Mouse (Mus musculus) limb, embryonic 14.5 days (tissue): Measurements from ENCODE around the gene Clrn2. TPM values are rescaled to one million over a fixed set of nuclear protein-coding genes. Genes with fewer than 3 reads are reported as not detected.

Experiments
- ATAC-seq: fragments of 200-750 bp; cut with Nextera tagmentation; 2 replicates; pipeline ENCODE4 v1.8.0; 2017; ENCODE audit warnings: low read depth, moderate number of reproducible peaks, moderate TSS enrichment; ENCODE audit not compliant: low FRiP score
- DNase-seq: peaks from one replicate; pipeline ENCODE4 v3.0.0-alpha.2; 2015; ENCODE audit warnings: low spot score
- H3K27ac ChIP-seq: fragments of 300-500 bp; sonication (generic); replicated peaks from 2 replicates; pipeline ENCODE4 v1.5.1; 2014; ENCODE audit warnings: low read depth, mild to moderate bottlenecking, low read length, moderate library complexity, mixed read lengths
- H3K27me3 ChIP-seq: fragments of 300-500 bp; sonication (generic); 2 replicates; pipeline ENCODE4 v1.6.1; 2014; ENCODE audit warnings: low read length, mixed read lengths; ENCODE audit not compliant: control insufficient read depth, insufficient read depth
- H3K36me3 ChIP-seq: fragments of 300-500 bp; sonication (generic); 2 replicates; pipeline ENCODE4 v1.6.1; 2014; ENCODE audit warnings: mild to moderate bottlenecking, low read length, moderate library complexity, mixed read lengths; ENCODE audit not compliant: control insufficient read depth, insufficient read depth
- H3K4me1 ChIP-seq: fragments of 300-500 bp; sonication (generic); 2 replicates; pipeline ENCODE4 v1.6.1; 2014; ENCODE audit warnings: antibody characterized with exemption, low read length, mixed read lengths; ENCODE audit not compliant: control insufficient read depth, insufficient read depth
- H3K4me2 ChIP-seq: fragments of 300-500 bp; sonication (generic); replicated peaks from 2 replicates; pipeline ENCODE4 v1.6.1; 2014; ENCODE audit warnings: low read depth, mild to moderate bottlenecking, low read length, moderate library complexity; ENCODE audit not compliant: severe bottlenecking
- H3K4me3 ChIP-seq: fragments of 300-500 bp; sonication (generic); replicated peaks from 2 replicates; pipeline ENCODE4 v1.5.1; 2014; ENCODE audit warnings: low read length
- H3K9ac ChIP-seq: fragments of 300-500 bp; sonication (generic); 2 replicates; pipeline ENCODE4 v1.6.1; 2014; ENCODE audit warnings: mild to moderate bottlenecking, low read depth, low read length, moderate library complexity; ENCODE audit not compliant: severe bottlenecking
- H3K9me3 ChIP-seq: fragments of 300-500 bp; sonication (generic); 2 replicates; pipeline ENCODE4 v1.6.1; 2016; ENCODE audit warnings: low read length; ENCODE audit not compliant: control insufficient read depth
- POLR2A ChIP-seq: fragments of 200-500 bp; IDR thresholded peaks from 2 replicates; pipeline ENCODE4 v1.8.0; 2012; ENCODE audit warnings: inconsistent platforms, mild to moderate bottlenecking, moderate library complexity, borderline replicate concordance; ENCODE audit not compliant: insufficient read depth, insufficient read length; ENCODE audit errors: extremely low read depth
- WGBS: fragments of 180-500 bp; shearing (Covaris S2); extraction: QIAGEN DNeasy Blood & Tissue Kit; methylation state at CpG from one replicate; pipeline ENCODE4 v1.1.7; 2014; 5-methylcytosine and 5-hydroxymethylcytosine counted together
- polyA plus RNA-seq, 2 experiments: library from polyadenylated mRNA; depleted of rRNA in 1 of 2; stranded (reverse) in 1 of 2; unstranded in 1 of 2; fragments of >200 nt; fragmentation: Nextera tagmentation in 1 of 2; extraction: Ambion mirVana in 1 of 2; gene quantifications; 2 replicates each; pipeline versions ENCODE4 v1.2.1 to v1.2.3; 2012 to 2014

Clrn2 gene
- polyA plus RNA-seq, 2 experiments = not detected

DNA sequence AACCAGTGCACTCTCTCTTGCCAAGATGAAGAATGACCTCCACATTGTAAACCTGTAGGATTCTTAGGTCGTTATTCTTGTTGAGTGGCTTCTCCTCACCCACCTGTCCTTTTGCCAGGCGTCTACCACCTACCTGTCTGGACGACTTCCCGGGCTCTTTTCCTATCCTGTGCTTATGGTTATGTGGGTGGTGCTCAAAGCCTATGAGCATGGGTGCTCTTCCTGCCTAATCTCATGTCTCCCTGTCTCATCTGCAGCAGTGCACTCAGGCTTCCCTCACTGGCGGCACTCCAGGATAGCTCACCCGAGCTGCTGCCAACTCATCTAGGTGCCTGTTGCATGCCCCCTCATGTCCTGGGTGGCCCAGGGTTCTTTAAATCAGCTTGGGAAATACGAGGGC lies 24.1 kb downstream of the Clrn2 start:
- Histone ChIP-seq H3K36me3 (no peaks in the 10 kb centered on the region), H3K9ac (no peak overlapping the region), H3K27me3 (0 out of 2 replicates have a peak, but pooled peaks cover 5% of the 10 kb centered on the region), H3K9me3 (no peaks in the 10 kb centered on the region), H3K27ac (no peak overlapping the region), H3K4me1 (peaks cover 7% of the 10 kb centered on the region), H3K4me2 (no peak overlapping the region), H3K4me3 (no peak overlapping the region)
- no peak for TF ChIP-seq POLR2A
- ATAC-seq = no peak
- 74% methylated on average over 7 of the region's 7 CpGs for WGBS
- no peak for DNase-seq

DNA sequence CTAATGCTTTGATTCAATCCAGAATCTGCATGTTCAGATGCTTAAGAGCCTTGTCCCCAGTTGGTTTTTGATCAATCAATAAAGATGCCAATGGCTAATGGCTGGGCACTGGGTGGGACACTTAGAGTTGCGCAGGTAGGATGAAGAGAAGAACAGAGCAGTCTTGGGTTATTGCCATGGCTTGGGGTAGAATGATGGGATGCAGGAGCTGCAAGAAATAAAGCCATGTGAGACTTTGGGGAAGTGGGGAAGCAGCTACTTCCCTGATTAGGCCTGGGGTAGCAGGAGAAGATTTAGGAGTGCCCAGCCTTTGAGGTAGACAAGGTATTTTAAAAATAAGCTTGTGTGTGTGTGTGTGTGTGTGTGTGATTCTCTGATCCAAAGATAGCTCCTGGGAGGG lies 26.5 kb downstream of the Clrn2 start:
- no peak overlapping the region for H3K4me2 ChIP-seq
- no peaks in the 10 kb centered on the region for H3K27me3 ChIP-seq
- peaks cover 7% of the 10 kb centered on the region for H3K4me1 ChIP-seq
- no peaks in the 10 kb centered on the region for H3K9me3 ChIP-seq
- H3K36me3 ChIP-seq = no peaks in the 10 kb centered on the region
- no peak overlapping the region for H3K4me3 ChIP-seq
- DNase-seq = no peak
- WGBS = 90% methylated on average over 1 of the region's 1 CpGs
- no peak for TF ChIP-seq POLR2A
- no peak overlapping the region for H3K9ac ChIP-seq
- ATAC-seq = no peak
- H3K27ac ChIP-seq = no peak overlapping the region

- Histone ChIP-seq H3K4me3 (no peak overlapping the region), H3K27ac (no peak overlapping the region), H3K4me2 (no peak overlapping the region), H3K9me3 (no peaks in the 10 kb centered on the region), H3K36me3 (no peaks in the 10 kb centered on the region), H3K4me1 (peaks cover 4% of the 10 kb centered on the region), H3K27me3 (no peaks in the 10 kb centered on the region), H3K9ac (no peak overlapping the region)
- WGBS = 86% methylated on average over 2 of the region's 2 CpGs
- TF ChIP-seq POLR2A = no peak
- ATAC-seq (no peak), DNase-seq (no peak)
Observed at GRCm38 (mm10) chr5:45481125-45481524, 27.6 kb downstream of the Clrn2 start.

GRCm38 (mm10) chr5:45482607-45483006 lies 29.1 kb downstream of the Clrn2 start:
- WGBS = 77% methylated on average over 3 of the region's 3 CpGs
- Histone ChIP-seq H3K4me3 (no peak overlapping the region), H3K4me2 (no peak overlapping the region), H3K27ac (no peak overlapping the region), H3K36me3 (no peaks in the 10 kb centered on the region), H3K4me1 (no peaks in the 10 kb centered on the region), H3K9ac (no peak overlapping the region), H3K27me3 (no peaks in the 10 kb centered on the region), H3K9me3 (no peaks in the 10 kb centered on the region)
- TF ChIP-seq POLR2A = no peak
- no peak for DNase-seq
- no peak for ATAC-seq

- H3K9ac ChIP-seq = no peak overlapping the region
- no peaks in the 10 kb centered on the region for H3K4me1 ChIP-seq
- no peak overlapping the region for H3K4me3 ChIP-seq
- H3K27me3 ChIP-seq = no peaks in the 10 kb centered on the region
- no peak for TF ChIP-seq POLR2A
- DNase-seq = peak; percentile 33
- H3K9me3 ChIP-seq = no peaks in the 10 kb centered on the region
- no peak overlapping the region for H3K4me2 ChIP-seq
- no peaks in the 10 kb centered on the region for H3K36me3 ChIP-seq
- no peak overlapping the region for H3K27ac ChIP-seq
- WGBS = 82% methylated on average over 1 of the region's 1 CpGs
- ATAC-seq = no peak
Observed at GRCm38 (mm10) chr5:45483654-45484053, 30.1 kb downstream of the Clrn2 start.

GRCm38 (mm10) chr5:45491776-45492175 lies 38.2 kb downstream of the Clrn2 start:
- no peaks in the 10 kb centered on the region for H3K27me3 ChIP-seq
- H3K4me1 ChIP-seq = peaks cover 11% of the 10 kb centered on the region
- no peak overlapping the region for H3K4me2 ChIP-seq
- TF ChIP-seq POLR2A = no peak
- no peak overlapping the region for H3K9ac ChIP-seq
- peaks cover 9% of the 10 kb centered on the region; the same call in 1 of the 2 replicates for H3K36me3 ChIP-seq
- H3K27ac ChIP-seq = no peak overlapping the region
- 47% methylated on average over 4 of the region's 4 CpGs for WGBS
- ATAC-seq (no peak), DNase-seq (no peak)
- H3K9me3 ChIP-seq = no peaks in the 10 kb centered on the region
- no peak overlapping the region for H3K4me3 ChIP-seq
